Mouse (Mus musculus) lung, adult 2 months (tissue): Measurements from ENCODE around the gene Sbk3. TPM values are rescaled to one million over a fixed set of nuclear protein-coding genes. Genes with fewer than 3 reads are reported as not detected.
A peak's percentile ranks its signal among the peaks of the same experiment; 100 is the strongest.

Experiments used
- DNase-seq: peaks from one replicate; pipeline ENCODE4 v3.0.0; 2022
- H3K4me1 ChIP-seq: fragments of 200-500 bp; 2 replicates; pipeline ENCODE4 v1.6.1; 2011; ENCODE audit warnings: low read length; ENCODE audit not compliant: control insufficient read depth, insufficient read depth
- H3K4me3 ChIP-seq: fragments of 200-500 bp; replicated peaks from 2 replicates; pipeline ENCODE3; 2011; ENCODE audit warnings: low read depth, mild to moderate bottlenecking, control low read depth, low read length; ENCODE audit errors: extremely low read depth
- CTCF ChIP-seq: fragments of 200-500 bp; IDR thresholded peaks from 2 replicates; pipeline ENCODE4 v1.5.1; 2011; ENCODE audit warnings: mild to moderate bottlenecking, low read length, control low read depth; ENCODE audit not compliant: insufficient read depth
- POLR2A ChIP-seq: fragments of 200-500 bp; IDR thresholded peaks from 2 replicates; pipeline ENCODE4 v1.6.1; 2011; ENCODE audit warnings: low read depth, mild to moderate bottlenecking, control low read depth, low read length, borderline replicate concordance; ENCODE audit errors: extremely low read depth
- WGBS: fragments of 180-500 bp; shearing (Covaris S2); methylation state at CpG from one replicate; pipeline ENCODE4 v1.1.7; 2018; 5-methylcytosine and 5-hydroxymethylcytosine counted together
- polyA plus RNA-seq: library from polyadenylated mRNA; depleted of rRNA; stranded (reverse); fragments of >200 nt; gene quantifications from 2 replicates; pipeline ENCODE4 v1.2.3, GENCODE M21; 2012

Sbk3 gene
- polyA plus RNA-seq, 1 experiment = 9.0 TPM

DNA sequence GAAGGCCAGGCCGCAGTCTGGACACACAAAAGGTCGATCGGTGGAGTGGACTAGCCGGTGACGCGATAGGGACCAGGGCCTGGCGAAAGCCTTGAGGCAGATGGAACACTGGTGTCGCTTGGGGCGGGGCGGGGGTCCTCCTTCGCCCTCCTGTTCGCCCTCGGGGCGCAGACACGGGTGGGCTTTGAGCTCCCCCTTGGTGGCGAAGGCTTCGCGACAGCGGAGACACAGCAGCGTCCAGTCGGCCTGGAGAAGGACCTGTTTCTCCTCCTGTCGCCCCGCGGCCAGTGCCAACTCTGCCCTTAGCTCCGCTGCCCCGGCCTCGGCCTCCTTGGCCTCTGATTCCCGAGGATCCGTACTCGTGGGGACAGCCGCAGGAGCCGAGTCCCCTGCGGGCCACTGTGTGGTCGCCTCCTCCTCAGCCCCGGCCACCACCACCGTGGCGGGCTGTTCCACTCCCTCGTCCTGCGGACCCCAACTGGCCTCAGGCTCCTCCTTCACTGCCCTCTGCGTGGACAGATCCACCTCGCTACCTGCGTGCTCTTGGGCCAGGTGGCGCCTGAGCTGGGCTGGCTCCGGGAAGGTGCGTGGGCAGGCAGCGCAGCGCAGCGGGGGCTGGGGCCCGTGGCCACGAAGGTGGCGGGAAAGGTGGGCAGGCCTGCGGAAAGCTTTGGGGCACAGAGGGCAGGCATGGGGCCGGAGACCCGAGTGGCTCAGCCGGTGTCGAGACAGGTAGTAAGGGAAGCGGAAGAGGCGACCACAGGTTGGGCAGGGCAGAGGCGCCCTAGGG lies 23.2 kb upstream of the Sbk3 start:
- Histone ChIP-seq H3K4me1 (0 out of 2 replicates have a peak, but pooled peaks cover 6% of the 10 kb centered on the region), H3K4me3 (no peak overlapping the region)
- TF ChIP-seq POLR2A (no peak), CTCF (no peak)
- DNase-seq = no peak
- 72% methylated on average over 59 of the region's 59 CpGs for WGBS

DNA sequence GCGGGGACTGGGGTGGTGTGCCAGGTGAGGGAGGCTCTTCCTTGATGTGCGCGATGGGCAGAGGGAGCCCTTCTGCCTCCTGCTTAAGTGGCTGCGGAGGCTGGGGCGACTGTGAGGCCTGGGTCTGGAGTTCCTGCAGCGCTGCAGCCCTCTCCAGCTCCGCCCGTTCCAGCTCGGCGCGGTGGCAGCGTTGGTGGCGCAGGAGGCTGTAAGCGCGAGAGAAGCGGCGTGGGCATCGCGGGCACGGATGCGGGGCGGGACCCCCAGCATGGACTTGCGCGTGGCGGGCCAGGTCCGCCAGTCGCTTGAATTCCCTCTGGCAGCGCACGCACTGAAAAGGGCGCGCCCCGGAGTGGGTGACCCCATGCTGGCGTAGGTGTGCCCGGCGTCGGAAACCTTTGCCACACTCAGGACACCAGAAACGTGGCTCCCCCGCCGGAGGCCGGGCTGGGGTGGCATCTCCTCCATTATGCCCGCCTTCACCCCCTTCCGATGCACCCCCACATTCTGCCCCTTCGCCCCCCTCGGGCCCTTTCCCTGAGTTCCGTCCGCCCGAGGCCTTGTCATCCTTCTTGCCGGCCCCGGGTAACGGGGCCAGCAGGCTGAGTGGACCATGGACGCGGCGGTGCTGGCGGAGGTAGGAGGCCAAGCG lies 22.5 kb upstream of the Sbk3 start:
- Histone ChIP-seq H3K4me3 (no peak overlapping the region), H3K4me1 (0 out of 2 replicates have a peak, but pooled peaks cover 6% of the 10 kb centered on the region)
- DNase-seq = no peak
- WGBS = 70% methylated on average over 50 of the region's 55 CpGs
- TF ChIP-seq POLR2A = no peak
- TF ChIP-seq CTCF = no peak

DNA sequence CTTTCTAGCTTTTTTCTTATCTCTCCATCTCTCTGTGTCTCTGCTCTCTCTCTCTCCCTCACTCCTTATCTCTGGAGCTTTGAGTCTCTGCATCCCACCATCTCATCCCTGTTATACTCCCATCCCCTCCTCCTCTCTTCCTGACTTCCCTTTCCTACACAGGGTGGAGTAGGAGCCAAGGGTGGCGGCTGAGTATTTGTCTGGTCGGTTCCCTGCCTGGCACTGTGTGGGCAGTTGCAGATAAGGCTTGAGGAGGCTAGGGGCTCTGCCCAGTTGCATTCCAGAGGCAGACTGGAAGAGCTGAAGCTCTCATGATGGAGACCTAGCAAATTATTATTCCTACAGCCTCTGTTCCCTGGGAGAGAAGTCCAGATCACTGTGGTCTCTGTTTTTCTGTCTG lies 17.3 kb upstream of the Sbk3 start:
- no peak for DNase-seq
- WGBS = 17% methylated on average over 2 of the region's 2 CpGs
- no peak for TF ChIP-seq POLR2A
- no peak for TF ChIP-seq CTCF

DNA sequence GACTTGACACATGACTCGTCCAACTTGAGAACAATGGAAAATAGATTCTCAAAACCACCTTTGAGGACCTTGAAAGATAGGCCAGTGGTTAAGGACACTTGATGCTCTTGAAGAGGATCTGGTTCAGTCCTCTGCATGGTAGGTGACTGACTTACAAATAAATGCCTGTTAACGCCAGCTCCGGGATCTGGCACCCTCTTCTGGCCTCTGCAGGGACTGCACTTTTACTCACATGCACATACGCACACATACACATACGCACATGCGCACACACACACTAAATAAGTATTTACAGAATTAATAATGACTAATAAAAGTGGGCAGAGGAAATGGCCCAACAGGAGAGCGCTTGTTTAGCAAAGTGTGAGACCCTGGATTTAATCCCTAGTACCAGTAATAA lies 5.9 kb upstream of the Sbk3 start:
- DNase-seq = no peak
- 89% methylated on average over 7 of the region's 7 CpGs for WGBS
- TF ChIP-seq POLR2A = no peak
- peak; percentile 16; the same call in 1 of the 2 replicates for TF ChIP-seq CTCF
- Histone ChIP-seq H3K4me3 (no peak overlapping the region), H3K4me1 (no peaks in the 10 kb centered on the region)

More for the DNA sequence above, 17.3 kb upstream of the Sbk3 start:
- Histone ChIP-seq H3K4me1 (no peaks in the 10 kb centered on the region), H3K4me3 (no peak overlapping the region)

DNA sequence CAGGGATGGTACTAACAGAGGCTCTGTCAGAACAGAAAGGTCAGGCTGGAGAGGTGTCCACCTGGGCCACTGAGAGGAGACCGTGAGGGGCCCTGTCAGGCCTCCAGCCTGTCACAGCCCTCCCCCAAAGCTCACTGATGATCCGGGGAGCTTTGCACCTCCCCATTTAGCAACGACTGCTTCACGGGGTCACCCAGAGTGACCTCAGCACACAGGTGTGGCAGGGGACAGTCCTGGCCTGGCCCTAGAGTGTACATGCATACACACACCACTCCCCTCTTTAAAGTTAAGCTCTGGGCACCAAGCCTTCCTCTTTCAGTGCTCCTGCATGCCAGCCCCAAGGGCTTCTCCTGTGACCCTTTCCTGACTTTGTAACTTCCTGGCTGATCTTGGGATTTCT lies 4.5 kb upstream of the Sbk3 start:
- no peak for DNase-seq
- Histone ChIP-seq H3K4me3 (no peak overlapping the region), H3K4me1 (no peaks in the 10 kb centered on the region)
- WGBS = 50% methylated on average over 4 of the region's 4 CpGs
- no peak for TF ChIP-seq POLR2A

DNA sequence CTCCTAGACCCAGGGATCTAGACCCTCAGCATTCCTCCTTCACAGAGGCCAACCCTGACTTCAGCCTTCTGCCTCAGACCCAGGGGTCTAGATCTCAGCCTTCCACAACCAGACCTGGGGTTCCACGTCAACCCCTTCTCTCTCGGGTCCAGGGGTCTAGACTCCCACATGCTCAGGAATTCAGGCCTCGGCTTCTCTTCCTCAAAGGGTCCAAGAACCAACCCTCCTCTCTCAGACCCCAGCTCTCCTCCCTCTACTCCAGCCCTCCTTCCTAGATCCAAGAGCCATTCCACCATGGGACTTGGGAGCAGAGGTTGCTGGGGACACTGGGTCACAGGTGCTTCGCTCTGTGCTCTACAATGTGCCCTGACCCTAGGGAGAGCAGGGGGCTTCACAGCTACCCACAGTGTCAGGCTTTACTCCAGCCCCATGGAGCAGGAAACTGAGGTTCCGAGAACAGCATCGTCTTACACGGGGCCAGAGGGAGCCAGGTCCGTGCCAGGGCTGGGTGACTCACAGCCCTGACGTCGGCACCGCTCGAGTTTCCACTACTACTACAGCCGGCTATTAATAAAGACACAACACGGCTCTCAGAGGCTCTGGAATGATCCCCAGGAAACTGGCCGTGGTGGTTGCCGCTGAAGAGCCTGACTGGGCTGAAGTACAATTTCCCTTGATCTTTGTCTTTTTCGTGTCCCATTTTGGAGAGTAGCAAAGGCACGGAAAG lies 1.5 kb upstream of the Sbk3 start:
- DNase-seq = no peak
- no peak for TF ChIP-seq CTCF
- TF ChIP-seq POLR2A = no peak
- Histone ChIP-seq H3K4me1 (no peaks in the 10 kb centered on the region), H3K4me3 (no peak overlapping the region)
- 43% methylated on average over 18 of the region's 18 CpGs for WGBS

DNA sequence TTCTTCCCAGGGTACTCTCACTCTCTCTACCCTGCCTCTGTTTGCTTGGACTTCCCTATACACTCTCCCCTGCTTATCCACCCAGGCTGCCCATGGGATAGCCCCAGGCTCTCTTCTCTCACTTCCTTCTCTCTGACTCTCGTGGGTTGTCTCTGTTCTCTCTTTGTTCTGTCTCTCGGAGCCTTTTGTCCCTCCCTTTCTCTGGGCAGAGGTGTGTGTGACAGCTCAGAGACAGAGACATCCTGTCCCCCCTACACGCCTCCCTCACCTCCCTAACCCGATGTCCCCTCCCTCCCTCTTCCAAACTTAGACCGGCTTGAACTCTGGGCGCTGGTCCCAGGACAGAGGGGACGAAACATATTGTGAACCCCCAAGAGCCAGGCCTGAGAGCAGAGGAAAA lies 742 bp upstream of the Sbk3 start:
- DNase-seq = no peak
- 22% methylated on average over 7 of the region's 7 CpGs for WGBS
- TF ChIP-seq CTCF = no peak
- TF ChIP-seq POLR2A = no peak
- no peak overlapping the region for H3K4me3 ChIP-seq
- no peaks in the 10 kb centered on the region for H3K4me1 ChIP-seq

DNA sequence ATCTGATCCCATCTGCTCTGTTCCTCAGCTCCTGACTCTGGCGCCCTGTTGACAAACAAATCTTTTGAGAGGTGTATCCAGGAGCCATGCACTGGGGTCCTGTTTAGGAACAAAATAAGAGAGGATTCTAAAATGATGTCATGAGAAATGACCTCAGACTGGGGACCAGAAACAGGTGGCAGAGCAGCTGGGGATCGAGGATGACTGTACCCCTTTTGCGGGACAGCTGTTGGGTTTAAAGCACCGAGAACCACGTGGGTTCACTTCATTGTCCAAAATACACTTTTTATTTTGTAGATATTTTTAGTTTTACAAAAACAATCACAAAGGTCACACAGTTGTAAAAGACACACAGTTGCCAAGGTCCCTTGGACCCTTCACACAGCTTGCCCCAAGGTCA lies 6.0 kb downstream of the Sbk3 start:
- no peak for TF ChIP-seq POLR2A
- TF ChIP-seq CTCF = no peak
- DNase-seq = no peak
- Histone ChIP-seq H3K4me3 (no peak overlapping the region), H3K4me1 (no peaks in the 10 kb centered on the region)
- WGBS = 73% methylated on average over 5 of the region's 5 CpGs

DNA sequence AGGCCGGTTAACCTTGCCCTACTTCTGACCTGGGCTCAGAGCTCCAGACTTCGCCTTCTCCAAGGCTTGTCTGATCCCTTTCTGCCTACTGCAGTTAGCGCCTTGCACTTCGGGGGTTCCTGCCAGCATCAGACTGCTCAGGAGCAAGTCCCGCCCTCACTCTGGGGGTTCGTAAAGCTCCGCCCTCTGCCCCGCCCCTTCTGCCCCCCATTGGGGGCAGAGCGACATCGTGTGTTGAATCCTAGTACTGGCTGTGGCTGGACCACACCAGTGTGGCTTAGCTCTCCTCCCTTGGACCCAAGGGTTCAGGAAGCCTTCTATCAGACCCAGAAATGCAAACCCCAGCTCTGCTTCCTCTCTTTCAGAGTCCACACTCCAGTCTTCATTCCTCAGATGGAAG lies 6.7 kb downstream of the Sbk3 start, which contains the start of gene Sbk2:
Sbk2 (minus strand) TSS at position 135 of the 400 bp plus-strand sequence.
- 4% methylated on average over 10 of the region's 10 CpGs for WGBS
- no peaks in the 10 kb centered on the region for H3K4me1 ChIP-seq
- H3K4me3 ChIP-seq = no peak within 1 kb of the TSS
- peak; percentile 80 for DNase-seq
- TF ChIP-seq POLR2A = no peak
- TF ChIP-seq CTCF = peak; percentile 69
